Mouse (Mus musculus) thymus, postnatal 14 days (tissue): ENCODE measurements around the gene Noc2l.

Experiments
- DNase-seq: peaks from one replicate; pipeline ENCODE4 v3.0.0; 2021

The Noc2l gene

GRCm38 (mm10) chr4:156217022-156217669, 18.7 kb upstream of the Noc2l start:
- no peak for DNase-seq

- DNase-seq: no peak
These were observed 18.0 kb upstream of the Noc2l start for GRCm38 (mm10) chr4:156217838-156218237.

- no peak for DNase-seq
These were observed 15.9 kb upstream of the Noc2l start for GRCm38 (mm10) chr4:156219936-156220335.

GRCm38 (mm10) chr4:156224276-156224675, 11.5 kb upstream of the Noc2l start:
- DNase-seq: no peak

GRCm38 (mm10) chr4:156227752-156228392, 7.9 kb upstream of the Noc2l start:
- DNase-seq: no peak

GRCm38 (mm10) chr4:156228393-156229024, 7.3 kb upstream of the Noc2l start:
- no peak for DNase-seq

GRCm38 (mm10) chr4:156234021-156234501, 1.7 kb upstream of the Noc2l start:
- peak; percentile 34 for DNase-seq

- DNase-seq: peak; percentile 82
These were observed 1.1 kb upstream of the Noc2l start, which contains the start of gene Plekhn1 for GRCm38 (mm10) chr4:156234701-156235213. TSS of gene Plekhn1 (minus strand) at chr4:156234857.

- DNase-seq: peak; percentile 36
These were observed 445 bp upstream of the Noc2l start for GRCm38 (mm10) chr4:156235360-156235770.

GRCm38 (mm10) chr4:156236651-156237447, 1.0 kb downstream of the Noc2l start:
- peak; percentile 22 for DNase-seq

- no peak for DNase-seq
These were observed 13.8 kb downstream of the Noc2l start for GRCm38 (mm10) chr4:156249567-156249966.

GRCm38 (mm10) chr4:156251081-156251480, 15.3 kb downstream of the Noc2l start:
- DNase-seq: no peak

- no peak for DNase-seq
These were observed 16.3 kb downstream of the Noc2l start for GRCm38 (mm10) chr4:156252140-156252539.

- DNase-seq: no peak
These were observed 16.8 kb downstream of the Noc2l start for GRCm38 (mm10) chr4:156252619-156253018.

- DNase-seq: no peak
These were observed 17.2 kb downstream of the Noc2l start for GRCm38 (mm10) chr4:156253043-156253442.

- DNase-seq: peak; percentile 26
These were observed 18.7 kb downstream of the Noc2l start for GRCm38 (mm10) chr4:156254361-156255077.

- DNase-seq: peak; percentile 16
These were observed 19.4 kb downstream of the Noc2l start, which contains the start of gene Samd11 for GRCm38 (mm10) chr4:156255078-156255839. TSS of gene Samd11 (minus strand) at chr4:156255657.
